ENCODE assay signal across 8 mouse cellular contexts in genomic region chr10:93918701-93919100, GRCm38 (mm10). TPM values are rescaled to one million over a fixed set of nuclear protein-coding genes. Genes with fewer than 3 reads are reported as not detected.
DNase-seq lines count a peak whose midpoint lies in the region; ATAC-seq and TF ChIP-seq lines count a peak whose summit lies in the region.
"Had no signal": no experiment of that assay in that cellular context is flagged by ENCODE, and none has a peak within 500 bp of the region (broad histone marks: within the 10 kb centered on the region; RNA-seq: fewer than 3 reads in every experiment).

No protein-coding gene starts in this region.

- H3K27me3 ChIP-seq in kidney, adult 2 months (replicated peaks; ENCODE audit: control insufficient read depth, insufficient read depth, low read length) = no peaks in the 10 kb centered on the region
- no peaks in the 10 kb centered on the region for H3K27me3 ChIP-seq in myocyte (ENCODE audit: control insufficient read depth, insufficient read depth, insufficient read length)
- no peaks in the 10 kb centered on the region for H3K27me3 ChIP-seq in hindbrain, embryonic 12.5 days

- no peak overlapping the region for H3ac ChIP-seq in myocyte (ENCODE audit: control insufficient read depth, insufficient read length)

- peak overlapping the region; percentile 76 for H3K27ac ChIP-seq in kidney, adult 2 months (ENCODE audit: insufficient read depth, low read depth, low read length)
- H3K27ac ChIP-seq in hindbrain, embryonic 12.5 days = no peak overlapping the region
- H3K27ac ChIP-seq: macrophage had no signal

- H3K4me1 ChIP-seq in kidney, adult 2 months (ENCODE audit: control insufficient read depth, insufficient read depth, low read length) = no peaks in the 10 kb centered on the region; the same call in 1 of the 2 replicates
- H3K4me1 ChIP-seq in hindbrain, embryonic 12.5 days = 0 out of 2 replicates have a peak, but pooled peaks cover 6% of the 10 kb centered on the region

- no peak for TF ChIP-seq POLR2A in kidney, adult 2 months (IDR thresholded peaks at IDR 0.05; ENCODE audit: low read depth, low read length)
- TF ChIP-seq POLR2A in myocyte (IDR thresholded peaks at IDR 0.05; ENCODE audit: insufficient read length, low read depth) = no peak

- no peaks in the 10 kb centered on the region for H3K36me3 ChIP-seq in kidney, adult 2 months (ENCODE audit: control insufficient read depth, insufficient read depth, low read length)
- no peaks in the 10 kb centered on the region for H3K36me3 ChIP-seq in myocyte (ENCODE audit: control insufficient read depth, insufficient read depth)
- no peaks in the 10 kb centered on the region for H3K36me3 ChIP-seq in hindbrain, embryonic 12.5 days

- no peak overlapping the region for H3K4me3 ChIP-seq in kidney, adult 2 months (ENCODE audit: insufficient read depth, low read depth, low read length)
- H3K4me3 ChIP-seq in myocyte = no peak overlapping the region
- no peak overlapping the region for H3K4me3 ChIP-seq in hindbrain, embryonic 12.5 days

- TF ChIP-seq CTCF in kidney, adult 2 months (conservative IDR thresholded peaks at IDR 0.05; ENCODE audit: insufficient read depth, insufficient read length, low read depth, low read length) = no peak

- peak overlapping the region; percentile 79 for H3K4me2 ChIP-seq in myocyte (ENCODE audit: low read depth)
- H3K4me2 ChIP-seq in hindbrain, embryonic 12.5 days (replicated peaks) = no peak overlapping the region

- intact Hi-C loops in gastrocnemius, postnatal 14 days (cut with DNase I; ENCODE audit: low total_unique reads) = no loop called here

- no peaks in the 10 kb centered on the region for H3K9me3 ChIP-seq in hindbrain, embryonic 12.5 days (replicated peaks)

- ATAC-seq in hindbrain, embryonic 12.5 days (ENCODE audit: low FRiP score) = no peak

- 42% methylated on average over 6 of the region's 6 CpGs for WGBS in kidney, adult 2 months
- 65% methylated on average over 6 of the region's 6 CpGs for WGBS in hindbrain, embryonic 12.5 days

- H3K9ac ChIP-seq in hindbrain, embryonic 12.5 days = no peak overlapping the region

- no peaks in the 10 kb centered on the region for H3K79me2 ChIP-seq in myocyte (ENCODE audit: control insufficient read depth, insufficient read depth)

- DNase-seq in retina, postnatal 1 day = peak; percentile 47
- no peak for DNase-seq in retina, embryonic 14.5 days (ENCODE audit: low spot score)
- peak; percentile 74 for DNase-seq in gastrocnemius, postnatal 14 days
- DNase-seq in kidney, adult 2 months = peak; percentile 61
- no peak for DNase-seq in thymus, postnatal 4 days

TF ChIP-seq in myocyte, 11 proteins besides CTCF, POLR2A, EP300 and RAD21:
- TF ChIP-seq USF1 (IDR thresholded peaks at IDR 0.05; ENCODE audit: low read depth) (no peak), POLR2AphosphoS2 (IDR thresholded peaks at IDR 0.05; ENCODE audit: insufficient read length, low read depth) (no peak), CEBPB (IDR thresholded peaks at IDR 0.05; ENCODE audit: insufficient read depth, poor library complexity, severe bottlenecking) (no peak), MYOD1 (IDR thresholded peaks at IDR 0.05; ENCODE audit: control insufficient read depth in 1 of 3, insufficient read length in 2 of 3, low read depth in 2 of 3) (no peak), MYOG (IDR thresholded peaks at IDR 0.05; ENCODE audit: control insufficient read depth in 1 of 3, insufficient read depth in 1 of 3, insufficient read length in 2 of 3, low read depth in 2 of 3) (no peak), MAX (IDR thresholded peaks at IDR 0.05; ENCODE audit: low read depth) (no peak), TCF3 (IDR thresholded peaks at IDR 0.05; ENCODE audit: insufficient read length, low read depth) (no peak), E2F4 (IDR thresholded peaks at IDR 0.05; ENCODE audit: insufficient read depth) (no peak), REST (IDR thresholded peaks at IDR 0.05; ENCODE audit: insufficient read depth, insufficient read length) (no peak), TCF12 (IDR thresholded peaks at IDR 0.05; ENCODE audit: insufficient read depth, poor library complexity, severe bottlenecking) (no peak), SRF (IDR thresholded peaks at IDR 0.05; ENCODE audit: control insufficient read depth, insufficient read length, low read depth) (no peak)

RNA-seq across cellular contexts. Expression of gene Metap2, which starts 21.8 kb away (rescaled TPM):
- total RNA-seq in gastrocnemius, postnatal 14 days (2021) = 100 to 1,000 TPM; 159 to 171 TPM
- polyA plus RNA-seq in kidney, adult 2 months (2012; rRNA removed) = 35.9 and 47.3 TPM in 2 replicates
- 171 TPM for polyA plus RNA-seq in myocyte (2012; fragmentation: generic; extraction: Trizol)
- polyA plus RNA-seq in hindbrain, embryonic 12.5 days (2016; fragmentation: Nextera tagmentation; extraction: Ambion mirVana) = 190 and 195 TPM in 2 replicates

Comparison
In these comparisons a context has a peak if more than half of its experiments do, and no peak if none do; other contexts are left out.
1. DNase-seq: peak in retina, postnatal 1 day (single experiment), gastrocnemius, postnatal 14 days (single experiment) and kidney, adult 2 months (single experiment); none in retina, embryonic 14.5 days (single experiment) and thymus, postnatal 4 days (single experiment).